Mouse (Mus musculus): ENCODE results near the gene Apbb1ip.

DNA sequence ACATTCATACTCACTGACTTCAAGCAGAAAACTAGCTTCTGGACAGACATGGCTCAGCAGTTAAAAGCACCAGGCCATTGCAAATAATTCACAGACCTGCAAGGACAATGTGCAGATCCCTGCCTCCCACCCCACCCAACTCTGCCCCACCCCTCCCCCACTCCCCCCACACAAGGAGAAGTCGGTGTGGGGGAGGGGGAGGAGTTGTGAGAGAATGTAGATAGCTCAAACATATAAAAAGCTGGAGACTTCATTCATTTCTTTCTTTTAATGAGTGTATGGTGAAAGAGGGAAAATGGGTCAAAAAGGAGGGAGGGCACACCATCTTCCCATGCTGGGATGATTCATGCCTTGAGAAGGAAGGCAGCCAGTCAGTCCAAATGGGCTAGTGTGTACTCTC lies 34.5 kb upstream of the Apbb1ip start:
- TF ChIP-seq EP300 (IDR thresholded peaks at IDR 0.05) (no peak), CTCF (IDR thresholded peaks at IDR 0.05) (no peak)

Data from lung, postnatal 0 days (tissue).